Comparison of ENCODE assay signal across 19 mouse cellular contexts in the genomic region with DNA sequence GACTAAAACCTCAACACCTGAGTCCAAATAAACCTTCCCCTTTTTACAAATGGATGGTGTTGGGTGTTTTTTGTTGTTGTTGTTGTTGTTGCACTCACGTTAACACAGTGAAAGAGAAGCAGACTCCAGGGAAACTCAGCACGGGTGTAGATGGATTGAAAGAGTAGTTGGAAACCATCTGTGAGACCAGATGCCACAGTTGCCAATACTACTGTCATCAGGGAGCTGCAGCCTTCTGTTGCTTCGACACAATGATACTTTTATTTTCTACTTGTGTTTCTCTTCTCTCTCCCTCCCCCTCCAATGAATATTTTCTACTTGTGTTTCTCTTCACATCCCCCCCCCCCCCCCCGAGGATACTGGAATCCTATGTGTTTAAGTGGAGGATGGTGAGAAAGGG.
DNase-seq lines count a peak whose midpoint lies in the region; ATAC-seq and TF ChIP-seq lines count a peak whose summit lies in the region.
"Had no signal": no experiment of that assay in that cellular context is flagged by ENCODE, and none has a peak within 500 bp of the region (broad histone marks: within the 10 kb centered on the region; RNA-seq: fewer than 3 reads in every experiment).

No protein-coding gene starts in this region.

- peak overlapping the region; percentile 65; the same call in 1 of the 2 replicates for H3K27ac ChIP-seq in layer of hippocampus, adult 2 months
- H3K27ac ChIP-seq in kidney, embryonic 15.5 days = no peak overlapping the region
- H3K27ac ChIP-seq: heart, embryonic 13.5 days; liver, embryonic 12.5 days; lung, embryonic 15.5 days; midbrain, embryonic 15.5 days had no signal

- peak; percentile 4 to 55 for DNase-seq in frontal cortex, adult 2 months (ENCODE audit: extremely low spot score in 1 of 2, low spot score in 1 of 2)
- DNase-seq in frontal cortex, postnatal 25 days (ENCODE audit: low spot score in 2 of 2) = no peak
- DNase-seq in brain, embryonic 14.5 days (ENCODE audit: low read depth) = peak; percentile 70
- peak; percentile 74 to 80 for DNase-seq in layer of hippocampus, adult 2 months (ENCODE audit: low spot score in 2 of 2)
- DNase-seq in right cerebral cortex, adult 2 months (ENCODE audit: low spot score in 2 of 2) = peak; percentile 14 to 47
- DNase-seq in spleen, postnatal 4 days (ENCODE audit: low spot score in 2 of 2) = no peak
- DNase-seq: adrenal gland, adult 8-10 months; cerebellum, adult 18-20 months; cerebellum, postnatal 36 days; heart, postnatal 4 days; kidney, adult 18-20 months; kidney, postnatal 36 days; retina, postnatal 1 day; thymus, postnatal 14 days had no signal

- no peaks in the 10 kb centered on the region for H3K27me3 ChIP-seq in kidney, embryonic 15.5 days
- H3K27me3 ChIP-seq: heart, embryonic 13.5 days; liver, embryonic 12.5 days; lung, embryonic 15.5 days; midbrain, embryonic 15.5 days had no signal

- no peaks in the 10 kb centered on the region for H3K4me1 ChIP-seq in kidney, embryonic 15.5 days
- H3K4me1 ChIP-seq: heart, embryonic 13.5 days; liver, embryonic 12.5 days; lung, embryonic 15.5 days; midbrain, embryonic 15.5 days had no signal

- TF ChIP-seq CTCF in brain, embryonic 14.5 days (IDR thresholded peaks at IDR 0.05; ENCODE audit: borderline replicate concordance, extremely low read depth, insufficient read depth, insufficient read length) = no peak
- TF ChIP-seq CTCF in layer of hippocampus, adult 2 months (conservative IDR thresholded peaks at IDR 0.05) = no peak

- no peak for TF ChIP-seq POLR2A in brain, embryonic 14.5 days (IDR thresholded peaks at IDR 0.05; ENCODE audit: borderline replicate concordance, extremely low read depth, insufficient read depth, insufficient read length, poor library complexity, severe bottlenecking)

- no peak overlapping the region for H3K9ac ChIP-seq in kidney, embryonic 15.5 days
- H3K9ac ChIP-seq: heart, embryonic 13.5 days; liver, embryonic 12.5 days; lung, embryonic 15.5 days; midbrain, embryonic 15.5 days had no signal

- H3K9me3 ChIP-seq in kidney, embryonic 15.5 days (replicated peaks) = no peaks in the 10 kb centered on the region
- H3K9me3 ChIP-seq: heart, embryonic 13.5 days; liver, embryonic 12.5 days; lung, embryonic 15.5 days; midbrain, embryonic 15.5 days had no signal

- H3K4me3 ChIP-seq in layer of hippocampus, adult 2 months = no peak overlapping the region
- H3K4me3 ChIP-seq in kidney, embryonic 15.5 days (replicated peaks) = no peak overlapping the region
- H3K4me3 ChIP-seq: heart, embryonic 13.5 days; liver, embryonic 12.5 days; lung, embryonic 15.5 days; midbrain, embryonic 15.5 days had no signal

- H3K36me3 ChIP-seq in kidney, embryonic 15.5 days = no peaks in the 10 kb centered on the region
- H3K36me3 ChIP-seq: heart, embryonic 13.5 days; liver, embryonic 12.5 days; lung, embryonic 15.5 days; midbrain, embryonic 15.5 days had no signal

- ATAC-seq in kidney, embryonic 15.5 days (replicated peaks; ENCODE audit: low FRiP score) = no peak
- ATAC-seq: liver, embryonic 12.5 days; midbrain, embryonic 15.5 days had no signal

- H3K4me2 ChIP-seq in kidney, embryonic 15.5 days = no peak overlapping the region
- H3K4me2 ChIP-seq: heart, embryonic 13.5 days; liver, embryonic 12.5 days; lung, embryonic 15.5 days; midbrain, embryonic 15.5 days had no signal

- 89% methylated on average over 4 of the region's 4 CpGs for WGBS in kidney, embryonic 15.5 days

Comparison
In these comparisons a context has a peak if more than half of its experiments do, and no peak if none do; other contexts are left out.
1. DNase-seq: peak in frontal cortex, adult 2 months (2 of 2), brain, embryonic 14.5 days (single experiment), layer of hippocampus, adult 2 months (2 of 2) and right cerebral cortex, adult 2 months (2 of 2); none in frontal cortex, postnatal 25 days (0 of 2) and spleen, postnatal 4 days (0 of 2).